13 mouse cellular contexts compared by ENCODE assay signal in genomic region chr11:112788296-112788695, GRCm38 (mm10). TPM values are rescaled to one million over a fixed set of nuclear protein-coding genes. Genes with fewer than 3 reads are reported as not detected.
DNase-seq lines count a peak whose midpoint lies in the region; ATAC-seq and TF ChIP-seq lines count a peak whose summit lies in the region.
"Had no signal": no experiment of that assay in that cellular context is flagged by ENCODE, and none has a peak within 500 bp of the region (broad histone marks: within the 10 kb centered on the region; RNA-seq: fewer than 3 reads in every experiment).

No protein-coding gene starts in this region.

- 2% methylated on average over 13 of the region's 13 CpGs for WGBS in kidney, embryonic 14.5 days
- 9% methylated on average over 13 of the region's 13 CpGs for WGBS in intestine, postnatal 0 days

- no peaks in the 10 kb centered on the region for H3K36me3 ChIP-seq in kidney, embryonic 14.5 days (ENCODE audit: control insufficient read depth, insufficient read depth, low read length)
- H3K36me3 ChIP-seq in intestine, postnatal 0 days (ENCODE audit: control insufficient read depth, insufficient read depth), result no peaks in the 10 kb centered on the region; the same call in 1 of the 2 replicates
- H3K36me3 ChIP-seq: liver, embryonic 15.5 days had no signal

- H3K27ac ChIP-seq in kidney, embryonic 14.5 days (ENCODE audit: low read depth, low read length), result no peak overlapping the region
- no peak overlapping the region for H3K27ac ChIP-seq in intestine, postnatal 0 days (ENCODE audit: low read depth, low read length)
- H3K27ac ChIP-seq: liver, embryonic 15.5 days had no signal

- DNase-seq in kidney, postnatal 14 days, result no peak
- DNase-seq in urinary bladder, postnatal 14 days (ENCODE audit: low spot score), result peak; percentile 32
- no peak for DNase-seq in urinary bladder, postnatal 25 days (ENCODE audit: low spot score)
- DNase-seq in gastrocnemius, postnatal 25 days, result no peak
- DNase-seq in cerebellum, postnatal 36 days, result no peak
- DNase-seq in adrenal gland, postnatal 14 days, result no peak
- DNase-seq: cerebellum, adult 9-11 months; heart, postnatal 36 days; retina, postnatal 1 day had no signal

- 0 out of 2 replicates have a peak, but pooled peaks have one; percentile 28 for ATAC-seq in kidney, embryonic 14.5 days (ENCODE audit: low FRiP score, low TSS enrichment)
- peak; percentile 71 for ATAC-seq in intestine, postnatal 0 days

- H3K9ac ChIP-seq in kidney, embryonic 14.5 days (ENCODE audit: low read depth, low read length), result no peak overlapping the region
- no peak overlapping the region for H3K9ac ChIP-seq in intestine, postnatal 0 days (ENCODE audit: low read depth, low read length)
- H3K9ac ChIP-seq: liver, embryonic 15.5 days had no signal

- no peak for TF ChIP-seq CTCF in intestine, postnatal 0 days (IDR thresholded peaks at IDR 0.05; ENCODE audit: low read depth)

- no peaks in the 10 kb centered on the region for H3K9me3 ChIP-seq in kidney, embryonic 14.5 days (ENCODE audit: control insufficient read depth, low read length)
- no peaks in the 10 kb centered on the region for H3K9me3 ChIP-seq in intestine, postnatal 0 days (ENCODE audit: control insufficient read depth)
- H3K9me3 ChIP-seq: liver, embryonic 15.5 days had no signal

- H3K27me3 ChIP-seq in kidney, embryonic 14.5 days (ENCODE audit: control insufficient read depth, insufficient read depth, low read length), result peaks cover 5% of the 10 kb centered on the region; the same call in 1 of the 2 replicates
- H3K27me3 ChIP-seq in intestine, postnatal 0 days (replicated peaks; ENCODE audit: control insufficient read depth, insufficient read depth, low read length), result peaks cover 3% of the 10 kb centered on the region; the same call in 1 of the 2 replicates

- H3K4me3 ChIP-seq in kidney, embryonic 14.5 days (ENCODE audit: low read length), result no peak overlapping the region
- H3K4me3 ChIP-seq in intestine, postnatal 0 days (ENCODE audit: low read depth, low read length), result no peak overlapping the region
- H3K4me3 ChIP-seq: erythroblast, embryonic 14.5 days; liver, embryonic 15.5 days had no signal

- 0 out of 2 replicates have a peak overlapping the region, but pooled peaks have one; percentile 25 for H3K4me2 ChIP-seq in kidney, embryonic 14.5 days (replicated peaks; ENCODE audit: low read depth, low read length)
- H3K4me2 ChIP-seq in intestine, postnatal 0 days (replicated peaks; ENCODE audit: low read depth), result peak overlapping the region; percentile 25
- H3K4me2 ChIP-seq: liver, embryonic 15.5 days had no signal

- peaks cover 27% of the 10 kb centered on the region for H3K4me1 ChIP-seq in kidney, embryonic 14.5 days (ENCODE audit: control insufficient read depth, insufficient read depth, low read length)
- peaks cover 5% of the 10 kb centered on the region; the same call in 1 of the 2 replicates for H3K4me1 ChIP-seq in intestine, postnatal 0 days (replicated peaks; ENCODE audit: control insufficient read depth, insufficient read depth, low read length)
- H3K4me1 ChIP-seq: liver, embryonic 15.5 days had no signal

RNA-seq across cellular contexts. Expression of gene Sox9, which starts 6.3 kb away (rescaled TPM):
- polyA plus RNA-seq in kidney, embryonic 14.5 days (2014; fragmentation: Nextera tagmentation; extraction: Ambion mirVana), result 39.3 and 42.4 TPM in 2 replicates
- 15.9 and 16.6 TPM in 2 replicates for polyA plus RNA-seq in intestine, postnatal 0 days (2015; fragmentation: Nextera tagmentation; extraction: Ambion mirVana)
- 1 to 10 TPM; 1.4 to 2.3 TPM for total RNA-seq in gastrocnemius, postnatal 25 days (2021)
- total RNA-seq in adrenal gland, postnatal 14 days (2021), result 0.86 and 1.3 TPM in 2 replicates
- polyA plus RNA-seq: erythroblast, embryonic 14.5 days had no signal
